Mouse (Mus musculus): ENCODE data around the gene Mtln. TPM values are rescaled to one million over a fixed set of nuclear protein-coding genes. Genes with fewer than 3 reads are reported as not detected.

Gene Mtln
- polyA plus RNA-seq (2017; shearing (Covaris generic)) = 15.7 TPM

DNA sequence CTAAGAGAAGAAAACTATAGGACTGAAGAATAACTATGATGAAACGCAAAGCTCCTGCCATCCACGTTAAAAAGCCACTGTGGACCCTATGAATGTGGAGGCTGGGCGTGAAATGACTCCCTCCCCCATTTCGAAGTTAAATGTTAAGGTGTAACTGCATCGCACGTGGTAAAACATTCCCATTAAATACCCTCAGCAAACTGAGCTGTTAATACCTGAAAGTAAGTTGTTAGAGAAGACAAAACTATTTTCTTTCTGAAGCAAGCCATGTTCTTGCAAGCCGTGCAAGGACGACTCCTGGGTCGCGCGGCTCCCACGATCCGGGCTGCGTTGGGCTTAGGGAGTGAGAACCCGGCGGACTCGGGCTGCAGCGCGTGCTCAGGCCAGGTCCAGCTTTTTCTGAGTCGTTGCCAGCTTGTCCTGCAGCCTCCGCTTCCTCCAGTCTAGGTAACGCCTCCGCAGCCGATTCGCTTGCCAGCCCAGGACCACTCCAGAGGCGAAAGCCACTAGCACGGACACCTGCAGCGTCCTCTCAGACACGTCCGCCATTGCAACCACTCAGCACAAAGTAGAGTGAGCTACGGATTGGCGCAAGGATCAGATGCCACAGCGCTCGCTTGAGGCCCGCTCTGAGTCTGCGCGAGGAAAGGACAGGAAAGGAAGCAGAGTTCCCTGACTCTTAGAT, at the start of gene Mtln:
TSS of gene Mtln (minus strand) at position 570 of the 685 bp plus-strand sequence.

DNA sequence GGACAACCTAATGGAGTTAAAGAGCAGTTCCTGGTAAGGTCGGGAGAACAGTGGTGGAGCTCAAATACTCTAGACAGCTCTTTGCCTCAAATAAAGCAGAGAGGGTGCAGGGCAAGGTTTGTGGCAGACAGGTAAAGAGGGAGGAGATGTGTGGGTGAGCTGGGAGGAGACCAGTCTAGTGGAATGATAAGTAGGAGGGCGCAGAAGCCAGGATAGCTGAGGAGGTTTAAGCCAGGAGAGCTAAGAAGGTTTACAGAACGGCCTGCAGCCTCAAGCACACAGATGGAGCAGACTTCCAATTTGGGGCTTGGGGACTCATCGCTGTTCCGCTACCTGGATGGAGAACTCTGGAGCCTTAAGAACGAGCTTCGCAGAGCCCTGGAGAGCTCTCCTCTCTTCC, 46.3 kb upstream of the Mtln start, which contains the start of gene Acoxl:
TSS of gene Acoxl (plus strand) at position 301 of the 400 bp plus-strand sequence.

DNA sequence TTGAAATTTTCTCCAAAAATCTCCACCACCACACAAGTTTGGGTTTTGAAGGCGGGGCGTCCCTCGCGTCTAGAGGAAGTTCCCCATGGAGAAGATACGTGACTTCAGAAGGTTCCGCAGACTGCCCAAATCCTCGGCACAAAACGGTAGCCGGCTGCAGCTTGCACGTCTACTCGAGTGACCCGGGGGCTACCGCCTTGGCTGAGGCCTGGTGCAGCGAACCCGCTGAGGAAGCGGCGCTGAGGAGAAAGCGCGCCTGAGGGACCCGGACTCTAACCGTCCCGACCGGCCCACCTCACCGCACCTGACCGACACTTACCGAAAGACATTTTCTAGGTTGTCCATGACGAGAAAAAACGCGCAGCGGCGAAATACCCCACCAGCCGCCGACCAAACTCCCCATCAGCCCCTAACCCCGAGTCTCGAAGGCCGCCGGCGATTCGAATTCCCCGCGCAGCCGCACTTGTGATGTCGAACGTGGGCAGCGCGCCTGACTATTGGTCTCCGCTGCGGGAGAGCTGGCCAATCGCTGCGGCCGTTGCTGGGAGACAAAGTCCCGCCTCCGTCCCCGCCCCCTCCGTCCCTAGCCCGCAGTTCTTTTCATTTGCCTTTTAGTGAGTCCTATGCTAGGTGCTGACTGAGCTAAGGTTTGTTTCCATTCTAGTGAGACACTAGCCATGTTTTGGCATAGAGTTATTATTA, 39.3 kb upstream of the Mtln start, which contains the start of gene Bub1:
TSS of gene Bub1 (minus strand) at position 465 of the 702 bp plus-strand sequence.

DNA sequence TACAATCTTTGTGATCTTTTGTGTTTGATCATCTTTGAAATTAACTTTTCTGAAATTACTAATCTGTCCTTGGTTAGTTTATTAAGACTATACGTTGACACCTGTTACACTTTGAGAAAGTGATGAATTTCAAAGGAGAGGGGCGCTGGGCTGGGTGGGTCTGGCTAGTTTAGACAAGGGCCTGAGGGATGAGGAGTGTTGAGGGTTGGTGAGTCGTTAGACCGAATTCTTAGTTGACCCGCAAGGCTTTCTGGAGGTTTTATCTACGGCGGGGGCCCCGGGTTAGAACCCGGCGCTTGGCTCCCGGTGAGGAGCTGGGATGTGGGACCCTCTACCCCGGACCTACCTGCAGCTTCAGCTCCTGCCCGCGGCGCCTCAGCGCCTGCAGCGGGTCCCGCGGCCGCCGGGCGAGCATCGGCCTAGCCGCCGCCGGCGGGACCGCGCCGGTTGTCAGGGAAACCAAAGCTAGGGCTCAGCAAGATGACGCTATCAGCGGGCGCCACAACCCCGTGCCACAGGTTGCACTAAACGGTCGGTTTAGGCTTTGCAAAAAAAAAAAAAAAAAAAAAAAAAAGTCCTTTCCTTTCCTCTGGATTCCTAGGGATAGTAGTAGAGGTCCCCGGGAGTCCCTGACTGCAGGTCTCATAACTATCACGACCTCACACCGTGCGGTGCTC, 3.7 kb downstream of the Mtln start, which contains the start of gene Nphp1:
TSS of gene Nphp1 (minus strand) at position 458 of the 677 bp plus-strand sequence.

Other genes with a start within 250 kb of the Mtln start
- 1.9 TPM for gene Zfp661, start 205.4 kb downstream of the Mtln start, polyA plus RNA-seq (2017; shearing (Covaris generic))
- 99.3 TPM for gene Mrps5, start 205.3 kb downstream of the Mtln start, polyA plus RNA-seq (2017; shearing (Covaris generic))
- gene Mal, start 135.8 kb downstream of the Mtln start, polyA plus RNA-seq (2017; shearing (Covaris generic)) = not detected
- gene Mall, start 62.6 kb downstream of the Mtln start, polyA plus RNA-seq (2017; shearing (Covaris generic)) = not detected
- gene Nphp1, start 3.6 kb downstream of the Mtln start, polyA plus RNA-seq (2017; shearing (Covaris generic)) = 1.7 TPM
- 1.2 TPM for gene Bub1, start 39.4 kb upstream of the Mtln start, polyA plus RNA-seq (2017; shearing (Covaris generic))
- 1.9 TPM for gene Acoxl, start 46.4 kb upstream of the Mtln start, polyA plus RNA-seq (2017; shearing (Covaris generic))

All from effector memory CD4-positive, alpha-beta T cell, adult 5 months (primary cell).